Mouse (Mus musculus): ENCODE data around the gene Asns. TPM values are rescaled to one million over a fixed set of nuclear protein-coding genes. Genes with fewer than 3 reads are reported as not detected.
"Not testable (repeated sequence)": the region's sequence is repeated elsewhere in the genome, so short reads cannot be mapped to it uniquely, and the experiment has no call there.

The Asns gene
- total RNA-seq, 1 experiment from 2014 or later, result 11.8 TPM

DNA sequence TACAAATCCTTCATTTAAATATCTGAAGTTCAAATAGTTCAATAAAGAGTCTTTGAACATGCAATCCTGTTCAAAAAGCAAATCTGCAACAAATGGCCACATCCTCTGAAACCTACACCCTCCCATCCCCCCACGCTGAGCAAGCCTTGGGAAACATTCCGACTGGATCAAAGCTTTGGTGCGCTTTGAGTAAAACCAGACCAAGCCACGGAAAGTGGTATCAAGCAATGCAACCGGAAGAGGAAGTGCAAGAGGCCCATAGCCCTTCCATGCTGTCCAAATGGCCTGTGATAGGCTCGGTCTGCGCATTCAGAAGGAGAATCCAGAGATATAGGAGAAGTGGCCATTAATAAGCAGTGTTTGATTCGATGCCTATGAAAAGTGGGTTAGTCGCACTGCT lies 2.6 kb downstream of the Asns start:
- ATAC-seq (replicated peaks; ENCODE audit: insufficient number of reproducible peaks, low FRiP score, low TSS enrichment, poor library complexity, severe bottlenecking), result no peak

GRCm38 (mm10) chr6:7689180-7689579 lies 3.9 kb downstream of the Asns start:
- ATAC-seq (replicated peaks; ENCODE audit: insufficient number of reproducible peaks, low FRiP score, low TSS enrichment, poor library complexity, severe bottlenecking), result no peak

GRCm38 (mm10) chr6:7686047-7686446 lies 7.0 kb downstream of the Asns start:
- no peak for ATAC-seq (replicated peaks; ENCODE audit: insufficient number of reproducible peaks, low FRiP score, low TSS enrichment, poor library complexity, severe bottlenecking)

- ATAC-seq (replicated peaks; ENCODE audit: insufficient number of reproducible peaks, low FRiP score, low TSS enrichment, poor library complexity, severe bottlenecking), result no peak
Measured at GRCm38 (mm10) chr6:7676194-7676901, 16.7 kb downstream of the Asns start.

GRCm38 (mm10) chr6:7672438-7673253 lies 20.4 kb downstream of the Asns start:
- ATAC-seq (replicated peaks; ENCODE audit: insufficient number of reproducible peaks, low FRiP score, low TSS enrichment, poor library complexity, severe bottlenecking), result no peak

- ATAC-seq (replicated peaks; ENCODE audit: insufficient number of reproducible peaks, low FRiP score, low TSS enrichment, poor library complexity, severe bottlenecking), result no peak
Measured at GRCm38 (mm10) chr6:7671429-7671828, 21.6 kb downstream of the Asns start.

DNA sequence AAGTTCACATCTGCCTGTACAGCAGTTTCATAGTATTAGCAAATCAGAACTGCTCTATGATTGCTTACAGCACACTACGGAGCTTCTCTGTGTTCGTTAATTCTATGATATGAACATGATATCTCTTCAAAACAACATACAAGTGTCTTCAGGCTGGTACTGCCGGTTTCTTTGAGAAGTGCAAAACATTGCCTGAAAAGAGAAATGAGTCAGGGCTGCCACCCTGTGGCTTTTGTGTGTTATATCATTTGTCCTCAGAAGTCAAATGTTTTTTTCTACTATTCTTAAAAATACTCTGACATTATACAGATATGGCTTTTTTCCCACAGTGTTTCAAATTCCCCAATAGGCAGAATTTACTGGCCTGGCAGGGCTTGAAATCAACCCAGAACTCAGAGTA lies 22.5 kb downstream of the Asns start:
- no peak for ATAC-seq (replicated peaks; ENCODE audit: insufficient number of reproducible peaks, low FRiP score, low TSS enrichment, poor library complexity, severe bottlenecking)

DNA sequence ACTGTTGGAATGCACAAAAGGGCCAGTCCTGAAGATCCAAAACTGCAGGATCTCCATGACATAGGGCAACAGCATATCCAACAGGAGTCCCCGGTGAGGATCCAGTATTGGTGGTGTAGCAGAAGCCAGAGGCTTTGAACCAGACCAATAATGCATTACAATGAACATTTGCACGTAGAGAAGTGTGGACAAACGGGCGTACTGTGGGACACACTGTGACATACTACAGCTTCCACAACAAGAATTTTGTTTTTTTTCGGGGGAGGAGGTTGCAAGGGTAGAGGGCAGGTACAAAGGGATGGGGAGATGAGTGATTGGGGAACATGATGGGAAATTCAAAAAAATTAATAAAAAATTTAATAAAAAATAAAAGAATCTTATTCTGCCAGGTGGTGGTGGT lies 23.3 kb downstream of the Asns start:
- ATAC-seq (replicated peaks; ENCODE audit: insufficient number of reproducible peaks, low FRiP score, low TSS enrichment, poor library complexity, severe bottlenecking), result no peak

GRCm38 (mm10) chr6:7668332-7668731 lies 24.7 kb downstream of the Asns start:
- no peak for ATAC-seq (replicated peaks; ENCODE audit: insufficient number of reproducible peaks, low FRiP score, low TSS enrichment, poor library complexity, severe bottlenecking)

GRCm38 (mm10) chr6:7665902-7666301 lies 27.2 kb downstream of the Asns start:
- not testable (repeated sequence) for ATAC-seq (replicated peaks; ENCODE audit: insufficient number of reproducible peaks, low FRiP score, low TSS enrichment, poor library complexity, severe bottlenecking)

DNA sequence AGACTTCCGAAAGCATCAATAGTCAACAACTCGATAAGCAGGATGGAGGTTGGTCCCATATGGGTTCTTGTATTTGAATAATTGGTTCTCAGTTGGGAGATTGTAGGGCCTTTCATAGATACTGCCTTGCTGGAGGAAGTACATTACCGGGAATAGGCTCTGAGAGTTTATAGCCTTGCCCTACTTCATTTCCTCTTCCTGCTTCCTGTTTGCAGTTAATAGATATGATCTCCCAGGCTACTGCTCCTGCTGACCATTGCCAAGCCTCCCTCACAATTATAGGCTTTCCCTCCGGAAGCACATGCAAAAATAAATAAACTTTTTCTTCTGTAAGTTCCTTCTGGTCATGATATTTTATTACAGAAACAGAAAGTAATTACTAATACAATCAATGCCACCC lies 31.6 kb downstream of the Asns start:
- ATAC-seq (replicated peaks; ENCODE audit: insufficient number of reproducible peaks, low FRiP score, low TSS enrichment, poor library complexity, severe bottlenecking), result no peak

DNA sequence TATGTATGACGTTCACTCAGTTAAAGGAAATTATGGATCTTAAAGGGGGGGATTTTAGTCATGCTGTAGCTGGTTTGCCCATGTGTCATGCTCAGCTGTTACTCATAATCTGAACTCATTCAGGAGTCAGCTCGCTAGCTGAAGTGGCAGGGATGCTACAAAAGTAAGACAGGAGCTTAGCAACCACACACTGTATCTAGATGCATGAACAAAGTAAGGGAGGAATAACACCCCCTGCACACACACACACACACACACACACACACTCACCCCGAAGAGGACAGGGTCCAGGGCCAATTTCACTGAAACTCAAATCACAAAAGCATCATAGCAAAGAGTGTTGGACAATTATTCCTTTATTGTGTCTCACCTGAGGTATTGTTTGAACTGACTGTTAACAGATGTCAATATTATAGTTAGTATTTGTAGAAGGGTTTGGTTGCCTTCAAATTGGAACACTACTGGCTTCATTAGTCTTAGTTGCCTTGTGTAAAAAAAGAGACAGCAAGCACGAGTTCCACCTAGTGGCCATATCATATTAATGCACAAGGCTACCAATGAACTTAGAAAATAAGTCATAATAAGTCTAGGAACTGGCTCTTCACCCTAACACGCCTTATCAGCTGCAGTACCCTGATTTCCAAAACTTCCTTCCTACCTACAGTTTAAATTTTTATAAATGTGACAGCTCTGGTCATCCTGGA lies 32.5 kb downstream of the Asns start:
- no peak for ATAC-seq (replicated peaks; ENCODE audit: insufficient number of reproducible peaks, low FRiP score, low TSS enrichment, poor library complexity, severe bottlenecking)

DNA sequence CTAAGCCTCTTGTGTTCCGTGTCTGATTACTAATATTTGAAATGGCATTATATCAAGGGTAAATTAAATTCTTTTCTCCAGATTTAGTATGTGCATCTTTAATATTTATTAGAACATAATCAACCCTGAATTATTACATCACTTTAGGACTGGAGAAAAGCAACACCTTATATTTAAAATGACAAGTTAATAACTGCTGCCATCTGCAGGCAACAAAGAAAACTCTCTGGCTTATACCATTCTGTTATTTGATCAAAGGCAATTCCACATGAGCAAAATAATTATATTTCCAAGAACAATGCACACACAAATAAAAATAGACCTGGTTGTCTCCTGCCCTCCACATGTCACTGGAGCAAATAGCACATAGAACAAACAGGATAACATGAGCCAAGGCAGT lies 36.5 kb downstream of the Asns start:
- ATAC-seq (replicated peaks; ENCODE audit: insufficient number of reproducible peaks, low FRiP score, low TSS enrichment, poor library complexity, severe bottlenecking), result no peak

DNA sequence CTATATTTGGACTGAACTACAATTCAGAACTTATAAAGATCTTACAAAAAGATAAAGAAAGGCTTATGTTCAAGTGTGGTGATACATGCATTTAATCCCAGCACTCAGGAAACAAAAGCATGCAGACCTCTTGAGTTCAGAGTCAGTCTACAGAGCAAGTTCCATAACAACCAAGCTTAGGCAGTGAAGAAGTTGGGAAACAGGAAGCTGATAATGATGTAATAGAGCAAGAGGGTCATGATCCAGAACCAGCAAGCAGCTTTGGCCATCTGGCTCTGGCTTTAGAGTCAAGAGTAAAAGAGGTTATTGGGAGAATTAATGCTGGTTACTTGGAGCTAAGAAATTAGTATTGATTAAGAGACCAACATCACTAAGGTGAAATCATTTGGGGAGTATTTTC lies 44.6 kb downstream of the Asns start:
- ATAC-seq (replicated peaks; ENCODE audit: insufficient number of reproducible peaks, low FRiP score, low TSS enrichment, poor library complexity, severe bottlenecking), result no peak

Other genes with a start within 250 kb of the Asns start
- not detected in 3 replicates for gene Tac1, start 138.4 kb downstream of the Asns start, total RNA-seq (2017)
- 34.0 to 38.6 TPM (median 38.1 TPM) in 3 replicates for gene C1galt1, start 151.6 kb upstream of the Asns start, total RNA-seq (2017)